Mouse (Mus musculus): ENCODE measurements around the gene Cntd1.

DNA sequence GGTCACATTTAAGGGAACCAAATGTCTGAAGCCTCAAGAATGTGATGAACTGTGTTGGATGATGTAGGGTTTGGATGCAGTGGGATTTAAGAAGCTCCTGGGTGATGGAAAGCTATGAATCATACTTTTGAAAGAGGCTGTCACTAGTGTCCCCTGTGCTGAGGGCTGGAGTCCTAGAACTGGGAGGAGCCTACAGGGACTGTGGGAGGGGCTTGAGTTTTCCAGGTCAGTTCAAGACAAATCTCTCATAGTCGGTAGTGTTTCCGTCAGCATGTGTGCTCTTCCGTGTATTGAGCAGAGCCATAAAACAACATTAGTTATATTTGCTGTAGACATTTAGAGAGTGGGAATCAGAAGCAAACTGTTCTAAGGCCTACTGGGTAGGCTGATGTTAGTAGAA is 48.5 kb downstream of the Cntd1 start:
- TF ChIP-seq POLR2A (IDR thresholded peaks at IDR 0.05; ENCODE audit: insufficient read depth, low read depth, low read length) (no peak), CTCF (IDR thresholded peaks at IDR 0.05; ENCODE audit: insufficient read depth, low read depth, low read length) (no peak)

All from olfactory bulb, adult 2 months (tissue).